ENCODE assay signal across 25 mouse cellular contexts in the genomic region with DNA sequence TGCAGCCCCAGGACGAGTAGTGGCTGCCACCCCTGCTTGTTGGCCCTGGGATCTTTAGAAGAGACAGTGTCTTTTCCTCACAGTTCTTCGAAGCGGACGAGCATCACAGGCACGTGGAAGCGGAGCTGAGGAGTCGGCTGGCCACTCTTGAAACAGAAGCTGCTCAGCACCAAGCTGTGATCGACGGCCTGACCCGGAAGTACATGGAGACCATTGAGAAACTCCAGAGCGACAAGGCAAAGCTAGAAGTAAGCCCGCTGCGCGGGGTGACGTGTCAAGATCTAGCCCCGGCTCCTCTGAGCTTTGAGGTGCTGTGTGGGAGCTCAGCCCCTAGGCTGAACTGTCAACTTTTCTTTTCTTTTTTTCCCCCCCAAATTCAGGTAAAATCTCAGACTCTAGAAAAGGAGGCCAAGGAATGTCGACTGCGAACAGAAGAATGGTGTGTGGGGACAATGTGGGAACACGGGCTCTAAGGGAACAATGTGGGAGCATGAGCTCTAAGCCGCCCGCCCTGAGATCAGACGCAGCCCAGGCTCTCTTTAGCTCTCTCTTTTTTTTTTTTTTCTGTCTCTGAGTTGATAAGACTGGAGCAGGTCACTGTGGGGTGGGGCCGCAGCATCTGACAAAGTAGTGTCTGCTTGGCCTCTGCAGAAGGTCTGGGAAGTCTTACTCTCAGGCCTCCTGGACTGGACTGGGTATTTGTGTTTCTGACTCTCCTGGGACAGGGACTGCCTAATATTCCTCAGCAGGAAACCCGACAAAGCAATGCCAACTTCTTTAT. TPM values are rescaled to one million over a fixed set of nuclear protein-coding genes. Genes with fewer than 3 reads are reported as not detected.
DNase-seq lines count a peak whose midpoint lies in the region; ATAC-seq and TF ChIP-seq lines count a peak whose summit lies in the region.
"Had no signal": no experiment of that assay in that cellular context is flagged by ENCODE, and none has a peak within 500 bp of the region (broad histone marks: within the 10 kb centered on the region; RNA-seq: fewer than 3 reads in every experiment).

No protein-coding gene starts in this region.

- H3K4me1 ChIP-seq in E14TG2a.4 (replicated peaks; ENCODE audit: low read depth, low read length): peaks cover 41% of the 10 kb centered on the region
- no peaks in the 10 kb centered on the region for H3K4me1 ChIP-seq in ES-Bruce4 (ENCODE audit: control insufficient read depth, insufficient read depth, low read length)
- H3K4me1 ChIP-seq in bone marrow macrophage, adult 2 months (ENCODE audit: control insufficient read depth, insufficient read depth, low read length): peaks cover 63% of the 10 kb centered on the region
- peaks cover 0 to 13% of the 10 kb centered on the region in 2 experiments; a peak in 3 of 4 replicates for H3K4me1 ChIP-seq in liver, embryonic 14.5 days (replicated peaks; ENCODE audit: control insufficient read depth in 2 of 2, insufficient read depth in 2 of 2, low read length in 1 of 2)

- H3K9ac ChIP-seq in ES-Bruce4 (ENCODE audit: low read depth, poor library complexity, severe bottlenecking): no peak overlapping the region; the same call in 1 of the 2 replicates
- no peak overlapping the region for H3K9ac ChIP-seq in liver, embryonic 14.5 days (replicated peaks)
- H3K9ac ChIP-seq: forebrain, embryonic 12.5 days; heart, embryonic 12.5 days; kidney, embryonic 15.5 days; limb, embryonic 15.5 days; midbrain, embryonic 12.5 days had no signal

- no peak for TF ChIP-seq EP300 in ES-Bruce4 (IDR thresholded peaks at IDR 0.05; ENCODE audit: insufficient read depth, low read depth, low read length)
- no peak for TF ChIP-seq EP300 in liver, embryonic 14.5 days (IDR thresholded peaks at IDR 0.05; ENCODE audit: low read depth)

- peak; percentile 65 for ATAC-seq in liver, embryonic 14.5 days (ENCODE audit: insufficient read depth)
- no peak for ATAC-seq in megakaryocyte, adult 5-6 weeks (ENCODE audit: poor library complexity, severe bottlenecking)

- no peak for TF ChIP-seq CTCF in E14TG2a.4 (conservative IDR thresholded peaks at IDR 0.05; ENCODE audit: low read length)
- no peak for TF ChIP-seq CTCF in ES-Bruce4 (IDR thresholded peaks at IDR 0.05; ENCODE audit: low read depth, low read length)
- TF ChIP-seq CTCF in bone marrow macrophage, adult 2 months (IDR thresholded peaks at IDR 0.05; ENCODE audit: low read depth, low read length): no peak
- TF ChIP-seq CTCF in liver, embryonic 14.5 days (IDR thresholded peaks at IDR 0.05; ENCODE audit: low read depth): no peak

- H3K9me3 ChIP-seq in E14TG2a.4 (ENCODE audit: low read length) (no peaks in the 10 kb centered on the region), ES-Bruce4 (replicated peaks; ENCODE audit: control insufficient read depth, insufficient read depth, low read length, poor library complexity, severe bottlenecking) (no peaks in the 10 kb centered on the region)
- H3K9me3 ChIP-seq in liver, embryonic 14.5 days (ENCODE audit: control insufficient read depth, low read length): no peaks in the 10 kb centered on the region
- H3K9me3 ChIP-seq: forebrain, embryonic 12.5 days; G1E; heart, embryonic 12.5 days; hindbrain, embryonic 10.5 days; kidney, embryonic 15.5 days; limb, embryonic 15.5 days; midbrain, embryonic 12.5 days had no signal

- peaks cover 47% of the 10 kb centered on the region for H3K36me3 ChIP-seq in E14TG2a.4 (ENCODE audit: insufficient read depth, low read length)
- H3K36me3 ChIP-seq in ES-Bruce4 (ENCODE audit: control insufficient read depth, insufficient read depth, low read length, poor library complexity, severe bottlenecking): no peaks in the 10 kb centered on the region
- no peaks in the 10 kb centered on the region; the same call in 1 of the 2 replicates for H3K36me3 ChIP-seq in liver, embryonic 14.5 days (replicated peaks; ENCODE audit: control insufficient read depth, insufficient read depth, low read depth)

- H3K4me3 ChIP-seq in E14TG2a.4 (replicated peaks; ENCODE audit: low read length): peak overlapping the region; percentile 55
- H3K4me3 ChIP-seq in ES-Bruce4 (ENCODE audit: low read depth, low read length): 0 out of 2 replicates have a peak overlapping the region, but pooled peaks have one; percentile 31
- H3K4me3 ChIP-seq in bone marrow macrophage, adult 2 months (ENCODE audit: insufficient read depth, low read length): no peak overlapping the region
- H3K4me3 ChIP-seq in liver, embryonic 14.5 days (ENCODE audit: insufficient read depth in 1 of 2, low read depth in 2 of 2, low read length in 2 of 2): no peak overlapping the region
- H3K4me3 ChIP-seq: forebrain, embryonic 12.5 days; heart, embryonic 12.5 days; hindbrain, embryonic 10.5 days; kidney, embryonic 15.5 days; limb, embryonic 15.5 days; midbrain, embryonic 12.5 days had no signal

- DNase-seq in liver, embryonic 14.5 days (ENCODE audit: low read depth in 3 of 3, low spot score in 3 of 3): no peak
- no peak for DNase-seq in cerebellum, postnatal 36 days
- no peak for DNase-seq in T-cell, adult 2 months (ENCODE audit: low spot score)
- no peak for DNase-seq in embryo, embryonic 10.5 days (ENCODE audit: low spot score)
- DNase-seq: adrenal gland, postnatal 25 days; cerebellum, adult 9-11 months; gastrocnemius, postnatal 36 days; heart, postnatal 10 days; kidney, adult 11 months; layer of hippocampus, adult 9-11 months; left cerebral cortex, postnatal 4 days; lung, postnatal 4 days; spleen, adult 18-20 months had no signal

- WGBS in liver, embryonic 14.5 days (ENCODE audit: insufficient replicate concordance): 65% methylated on average over 24 of the region's 24 CpGs

- H3K27ac ChIP-seq in ES-Bruce4 (ENCODE audit: insufficient read depth, low read length): no peak overlapping the region
- peak overlapping the region; percentile 43 for H3K27ac ChIP-seq in bone marrow macrophage, adult 2 months (ENCODE audit: insufficient read depth, low read depth, low read length)
- no peak overlapping the region for H3K27ac ChIP-seq in liver, embryonic 14.5 days
- H3K27ac ChIP-seq: forebrain, embryonic 12.5 days; hindbrain, embryonic 10.5 days; kidney, embryonic 15.5 days; limb, embryonic 15.5 days; midbrain, embryonic 12.5 days had no signal

- H3K27me3 ChIP-seq in E14TG2a.4 (ENCODE audit: insufficient read depth, low read length): no peaks in the 10 kb centered on the region
- no peaks in the 10 kb centered on the region for H3K27me3 ChIP-seq in ES-Bruce4 (ENCODE audit: control insufficient read depth, insufficient read depth, low read length, poor library complexity, severe bottlenecking)
- no peaks in the 10 kb centered on the region for H3K27me3 ChIP-seq in liver, embryonic 14.5 days (ENCODE audit: control insufficient read depth, insufficient read depth, low read length)
- H3K27me3 ChIP-seq: forebrain, embryonic 12.5 days; heart, embryonic 12.5 days; kidney, embryonic 15.5 days; limb, embryonic 15.5 days; midbrain, embryonic 12.5 days had no signal

- TF ChIP-seq POLR2A in ES-Bruce4 (IDR thresholded peaks at IDR 0.05; ENCODE audit: insufficient read depth, low read length): no peak
- no peak for TF ChIP-seq POLR2A in bone marrow macrophage, adult 2 months (IDR thresholded peaks at IDR 0.05; ENCODE audit: borderline replicate concordance, low read depth, low read length)

- H3K4me2 ChIP-seq in liver, embryonic 14.5 days (ENCODE audit: low read depth): no peak overlapping the region
- H3K4me2 ChIP-seq: forebrain, embryonic 12.5 days; heart, embryonic 12.5 days; kidney, embryonic 15.5 days; limb, embryonic 15.5 days; midbrain, embryonic 12.5 days had no signal

RNA-seq across cellular contexts. Expression of gene Ppp1r21, which starts 19.7 kb away (rescaled TPM):
- 22.7 and 25.7 TPM in 2 replicates for polyA plus RNA-seq in ES-Bruce4 (2011; ENCODE audit: insufficient read depth, insufficient read length, low read depth, missing spikeins)
- polyA plus RNA-seq in bone marrow macrophage, adult 2 months (2012; ENCODE audit: insufficient read depth, insufficient read length, missing spikeins): 103 and 109 TPM in 2 replicates
- 9.4 and 11.2 TPM in 2 replicates for polyA plus RNA-seq in liver, embryonic 14.5 days (2012; rRNA removed)
- polyA plus RNA-seq in liver, embryonic 14.5 days (2014; fragmentation: Nextera tagmentation; extraction: Ambion mirVana): 8.8 and 9.1 TPM in 2 replicates
- total RNA-seq in megakaryocyte, adult 5-6 weeks (2015): 128 and 132 TPM in 2 replicates
- total RNA-seq in megakaryocyte, adult 5-6 weeks (2017): 126 and 147 TPM in 2 replicates

RNA-seq across cellular contexts. Expression of gene Ston1, which starts 47.9 kb away (rescaled TPM):
- 30.3 and 30.7 TPM in 2 replicates for polyA plus RNA-seq in ES-Bruce4 (2011; ENCODE audit: insufficient read depth, insufficient read length, low read depth, missing spikeins)
- polyA plus RNA-seq in bone marrow macrophage, adult 2 months (2012; ENCODE audit: insufficient read depth, insufficient read length, missing spikeins): 0.55 TPM in 2 replicates
- polyA plus RNA-seq in liver, embryonic 14.5 days (2012; rRNA removed): 1.2 and 1.9 TPM in 2 replicates
- polyA plus RNA-seq in liver, embryonic 14.5 days (2014; fragmentation: Nextera tagmentation; extraction: Ambion mirVana): 1.2 TPM in 2 replicates
- total RNA-seq in megakaryocyte, adult 5-6 weeks (2015): not detected in 2 replicates
- 0.89 TPM in 1 of 2 replicates, not detected in the other for total RNA-seq in megakaryocyte, adult 5-6 weeks (2017)
- total RNA-seq: neutrophil, adult 5-6 weeks had no signal

Comparison
In these comparisons a context has a peak if more than half of its experiments do, and no peak if none do; other contexts are left out.
1. H3K4me3 ChIP-seq: peak in E14TG2a.4 (single experiment) and ES-Bruce4 (single experiment); none in bone marrow macrophage, adult 2 months (single experiment) and liver, embryonic 14.5 days (0 of 2).
2. RNA of gene Ston1, which starts 47.9 kb away (polyA plus RNA-seq): 30.3 to 30.7 TPM in ES-Bruce4; 1.2 to 1.9 TPM in liver, embryonic 14.5 days and 0.55 TPM in bone marrow macrophage, adult 2 months; every median in the first group is over 10 times any median in the second.